Mouse (Mus musculus) thymus, adult 2 months (tissue): ENCODE data around the gene Bend6. TPM values are rescaled to one million over a fixed set of nuclear protein-coding genes. Genes with fewer than 3 reads are reported as not detected.
"Not testable (repeated sequence)": the region's sequence is repeated elsewhere in the genome, so short reads cannot be mapped to it uniquely, and the experiment has no call there.

ENCODE experiments used
- DNase-seq: peaks from one replicate; pipeline ENCODE4 v3.0.0; 2021
- H3K27ac ChIP-seq: fragments of 200-500 bp; 2 replicates; pipeline ENCODE4 v1.5.1; 2012; ENCODE audit warnings: low read length, control low read depth; ENCODE audit not compliant: control insufficient read depth, insufficient read depth
- H3K27me3 ChIP-seq: fragments of 200-500 bp; 2 replicates; pipeline ENCODE4 v1.6.1; 2012; ENCODE audit warnings: mild to moderate bottlenecking, low read length, moderate library complexity, mixed read lengths; ENCODE audit not compliant: control insufficient read depth, insufficient read depth
- H3K36me3 ChIP-seq: fragments of 200-500 bp; 2 replicates; pipeline ENCODE4 v1.6.1; 2012; ENCODE audit warnings: mild to moderate bottlenecking, low read length, moderate library complexity; ENCODE audit not compliant: control insufficient read depth, insufficient read depth
- H3K4me1 ChIP-seq: fragments of 200-500 bp; replicated peaks from 2 replicates; pipeline ENCODE4 v1.6.1; 2012; ENCODE audit warnings: low read length; ENCODE audit not compliant: control insufficient read depth, insufficient read depth
- H3K4me3 ChIP-seq: fragments of 200-500 bp; 2 replicates; pipeline ENCODE4 v1.5.1; 2012; ENCODE audit warnings: mild to moderate bottlenecking, low read length, control low read depth, moderate library complexity; ENCODE audit not compliant: control insufficient read depth, insufficient read depth
- CTCF ChIP-seq: fragments of 200-500 bp; IDR thresholded peaks from 2 replicates; pipeline ENCODE4 v1.5.1; 2012; ENCODE audit warnings: mild to moderate bottlenecking, control low read depth, low read length, moderate library complexity, borderline replicate concordance; ENCODE audit not compliant: control insufficient read depth, poor library complexity, insufficient read depth; ENCODE audit errors: extremely low read depth
- POLR2A ChIP-seq: fragments of 200-500 bp; IDR thresholded peaks from 2 replicates; pipeline ENCODE4 v1.6.1; 2012; ENCODE audit warnings: mild to moderate bottlenecking, low read length, control low read depth, moderate library complexity; ENCODE audit not compliant: control insufficient read depth, poor library complexity, insufficient read depth; ENCODE audit errors: extremely low read depth
- WGBS: fragments of 180-500 bp; shearing (Covaris S2); methylation state at CpG from one replicate; pipeline ENCODE4 v1.1.7; 2018; 5-methylcytosine and 5-hydroxymethylcytosine counted together
- polyA plus RNA-seq: library from polyadenylated mRNA; depleted of rRNA; stranded (reverse); fragments of >200 nt; gene quantifications from 2 replicates; pipeline ENCODE4 v1.2.3, GENCODE M21; 2012

Gene Bend6
- polyA plus RNA-seq, 1 experiment: 0.55 TPM

DNA sequence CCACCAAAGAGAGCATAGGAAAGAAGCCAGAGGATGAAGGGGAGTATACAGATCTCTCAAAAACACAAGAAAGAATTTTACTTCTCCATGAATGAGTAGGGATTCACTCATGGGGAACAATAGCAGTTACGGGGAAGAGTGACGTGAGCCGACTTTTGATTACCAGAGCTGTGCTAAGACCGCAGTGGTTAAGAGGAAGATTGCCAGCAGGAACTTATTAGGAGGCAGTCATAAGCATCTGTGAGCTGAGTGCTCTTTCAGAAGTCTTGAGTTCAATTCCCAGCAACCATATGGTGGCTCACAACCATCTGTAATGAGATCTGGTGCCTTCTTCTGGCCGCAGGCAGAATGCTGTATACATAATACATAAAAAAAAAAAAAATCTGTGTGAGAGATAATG lies 34.1 kb downstream of the Bend6 start:
- H3K4me3 ChIP-seq: no peak overlapping the region
- H3K27me3 ChIP-seq: no peaks in the 10 kb centered on the region
- no peak overlapping the region for H3K27ac ChIP-seq
- H3K36me3 ChIP-seq: no peaks in the 10 kb centered on the region
- 88% methylated on average over 5 of the region's 5 CpGs for WGBS
- no peak for TF ChIP-seq POLR2A
- TF ChIP-seq CTCF: no peak
- DNase-seq: no peak
- H3K4me1 ChIP-seq: no peaks in the 10 kb centered on the region

DNA sequence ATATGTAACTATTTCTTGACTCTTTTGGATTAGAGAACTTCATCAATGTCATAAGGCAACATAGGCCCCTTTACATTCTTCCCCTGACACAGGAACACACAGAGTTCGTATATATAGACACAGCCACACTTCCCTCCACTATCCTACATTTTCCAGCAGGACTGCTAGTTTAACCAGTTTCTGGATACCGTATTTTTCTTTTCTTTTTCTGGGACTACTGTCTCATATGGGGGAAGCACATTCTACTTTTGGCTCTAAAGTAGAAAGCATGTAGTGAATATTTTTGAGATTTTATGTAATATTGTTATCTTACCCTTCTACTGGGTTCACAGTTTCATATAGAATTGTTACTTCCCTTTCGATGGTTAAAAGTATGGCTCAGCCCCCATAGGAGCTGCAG lies 38.2 kb downstream of the Bend6 start:
- TF ChIP-seq CTCF (no peak), POLR2A (no peak)
- Histone ChIP-seq H3K27me3 (no peaks in the 10 kb centered on the region), H3K4me1 (no peaks in the 10 kb centered on the region), H3K4me3 (no peak overlapping the region), H3K27ac (no peak overlapping the region), H3K36me3 (no peaks in the 10 kb centered on the region)
- WGBS: 85% methylated on average over 3 of the region's 3 CpGs
- no peak for DNase-seq

DNA sequence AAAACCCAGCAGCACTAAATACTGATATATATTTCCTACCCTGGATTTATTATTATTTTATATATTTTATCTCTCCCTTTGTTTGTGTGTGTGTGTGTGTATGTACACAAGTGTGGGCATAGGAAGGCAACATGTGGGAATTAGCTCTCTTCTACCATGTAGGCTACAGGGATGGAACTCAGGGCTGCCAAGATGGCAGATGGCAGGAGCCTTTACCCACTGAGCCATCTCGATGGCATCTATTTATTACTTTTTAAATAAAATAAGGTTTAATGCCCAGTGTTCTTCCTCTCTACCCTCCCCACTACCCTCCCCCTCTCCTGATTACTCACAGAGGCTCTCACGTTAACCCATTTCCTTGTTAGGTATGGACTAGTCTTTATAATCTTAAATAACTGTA lies 38.6 kb downstream of the Bend6 start:
- TF ChIP-seq CTCF (no peak), POLR2A (no peak)
- no peak overlapping the region for H3K27ac ChIP-seq
- H3K4me1 ChIP-seq: no peaks in the 10 kb centered on the region
- no peak for DNase-seq
- 96% methylated on average over 2 of the region's 2 CpGs for WGBS
- H3K27me3 ChIP-seq: no peaks in the 10 kb centered on the region
- no peaks in the 10 kb centered on the region for H3K36me3 ChIP-seq
- no peak overlapping the region for H3K4me3 ChIP-seq

DNA sequence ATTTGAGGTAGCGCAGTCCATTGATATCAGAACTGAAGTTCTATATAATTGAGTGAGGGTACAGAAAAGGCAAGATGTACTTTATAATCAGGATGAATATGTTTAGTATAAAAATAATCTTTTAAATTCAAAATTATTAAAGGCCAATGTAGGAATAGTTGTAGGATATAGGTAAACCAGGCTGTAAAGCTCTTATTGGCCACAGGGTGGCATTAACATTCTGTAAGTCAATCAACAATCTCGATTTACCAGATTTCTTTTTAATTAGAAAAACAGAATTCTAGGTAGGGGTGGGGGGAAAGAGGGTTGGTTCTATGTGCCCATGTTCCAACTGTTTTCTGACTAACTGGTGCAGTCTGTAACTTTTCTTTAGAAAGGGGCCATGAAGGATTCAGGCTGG lies 60.8 kb downstream of the Bend6 start:
- TF ChIP-seq POLR2A: no peak
- TF ChIP-seq CTCF: no peak
- H3K4me3 ChIP-seq: no peak overlapping the region
- 93% methylated on average over 2 of the region's 2 CpGs for WGBS
- no peaks in the 10 kb centered on the region for H3K27me3 ChIP-seq
- no peaks in the 10 kb centered on the region for H3K4me1 ChIP-seq
- no peak overlapping the region for H3K27ac ChIP-seq
- DNase-seq: no peak
- H3K36me3 ChIP-seq: no peaks in the 10 kb centered on the region

DNA sequence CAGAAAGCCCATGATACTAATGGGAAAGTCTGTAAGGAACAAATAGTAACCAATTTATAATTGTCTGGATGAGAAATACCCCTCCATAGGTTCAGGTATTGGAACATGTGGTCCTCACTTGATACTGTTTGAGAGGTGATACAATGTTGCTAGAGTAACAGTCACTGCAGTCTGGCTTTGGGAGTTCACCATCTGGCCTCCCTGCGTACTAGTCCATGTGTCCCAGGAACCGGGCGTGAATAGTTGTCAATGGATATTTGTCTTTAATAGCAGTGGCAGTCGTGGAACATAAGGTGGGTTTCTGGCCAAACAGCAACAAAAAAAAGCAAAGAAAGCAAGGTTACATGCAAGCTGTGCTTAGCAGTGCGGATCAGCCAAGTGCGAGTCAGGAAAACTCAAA lies 63.8 kb downstream of the Bend6 start:
- Histone ChIP-seq H3K4me1 (no peaks in the 10 kb centered on the region), H3K27me3 (no peaks in the 10 kb centered on the region), H3K27ac (no peak overlapping the region), H3K36me3 (no peaks in the 10 kb centered on the region), H3K4me3 (no peak overlapping the region)
- no peak for DNase-seq
- WGBS: 94% methylated on average over 6 of the region's 6 CpGs
- TF ChIP-seq POLR2A (no peak), CTCF (no peak)

DNA sequence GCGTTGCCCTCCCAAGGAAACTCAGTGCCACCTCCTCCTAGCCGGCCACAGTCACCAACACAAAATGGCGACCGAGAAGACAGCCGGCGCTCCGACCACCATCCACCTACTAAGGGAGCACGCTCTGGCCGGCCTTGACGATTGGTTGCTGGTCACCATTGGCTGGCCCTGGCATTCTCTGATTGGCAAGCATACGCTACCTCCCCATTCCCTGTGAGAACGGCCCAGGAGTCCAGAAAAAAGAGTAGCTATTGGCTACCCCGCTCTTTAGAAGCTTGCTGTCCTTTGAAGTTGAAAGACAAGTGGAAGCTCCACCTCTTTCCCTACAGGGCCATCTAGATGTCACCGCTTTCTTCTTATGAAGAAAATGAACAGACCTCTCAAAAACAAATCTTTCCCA lies 68.7 kb downstream of the Bend6 start:
- H3K27me3 ChIP-seq, H3K4me3 ChIP-seq: not testable (repeated sequence)
- 97% methylated on average over 14 of the region's 14 CpGs for WGBS

DNA sequence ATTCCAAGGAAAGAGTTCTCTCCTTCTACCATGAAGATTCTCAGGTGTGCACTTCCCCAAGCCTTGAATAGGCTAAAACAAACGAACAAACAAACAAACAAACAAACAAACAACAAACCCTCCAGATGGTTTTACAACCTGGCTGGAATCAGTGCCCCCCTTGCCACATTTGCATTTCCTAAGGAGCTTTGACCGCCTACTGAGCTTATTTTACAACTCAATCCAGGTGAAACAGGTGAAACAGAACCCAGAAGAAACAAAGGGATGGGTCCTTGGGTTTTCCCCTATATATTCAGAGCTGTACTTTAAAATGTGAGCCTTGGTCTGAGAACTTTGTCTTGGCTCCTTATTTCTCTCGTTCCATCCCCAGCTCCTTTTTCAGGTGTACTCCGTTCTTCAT lies 77.0 kb downstream of the Bend6 start:
- TF ChIP-seq CTCF (no peak), POLR2A (no peak)
- Histone ChIP-seq H3K27me3 (no peaks in the 10 kb centered on the region), H3K4me1 (no peaks in the 10 kb centered on the region), H3K36me3 (no peaks in the 10 kb centered on the region), H3K4me3 (no peak overlapping the region), H3K27ac (no peak overlapping the region)
- no peak for DNase-seq
- 78% methylated on average over 4 of the region's 4 CpGs for WGBS

More for the DNA sequence above, 68.7 kb downstream of the Bend6 start:
- H3K4me1 ChIP-seq, H3K36me3 ChIP-seq, DNase-seq, H3K27ac ChIP-seq: not testable (repeated sequence)
